Mouse (Mus musculus): ENCODE measurements around the gene Kcnb1.

Gene Kcnb1

GRCm38 (mm10) chr2:167081135-167081534 is 108.8 kb downstream of the Kcnb1 start:
- in situ Hi-C loops (cut with MboI, MseI) = no loop called here

- in situ Hi-C loops (cut with MboI, MseI) = no loop called here
These were observed 109.6 kb downstream of the Kcnb1 start for GRCm38 (mm10) chr2:167080387-167080786.

GRCm38 (mm10) chr2:167079535-167080257 is 110.3 kb downstream of the Kcnb1 start:
- in situ Hi-C loops (cut with MboI, MseI) = no loop called here

- in situ Hi-C loops (cut with MboI, MseI) = no loop called here
These were observed 110.9 kb downstream of the Kcnb1 start for GRCm38 (mm10) chr2:167078931-167079495.

GRCm38 (mm10) chr2:167078486-167078885 is 111.5 kb downstream of the Kcnb1 start:
- in situ Hi-C loops (cut with MboI, MseI) = no loop called here

- in situ Hi-C loops (cut with MboI, MseI) = no loop called here
These were observed 112.6 kb downstream of the Kcnb1 start for GRCm38 (mm10) chr2:167077199-167077962.

- in situ Hi-C loops (cut with MboI, MseI) = no loop called here
These were observed 113.2 kb downstream of the Kcnb1 start for GRCm38 (mm10) chr2:167076759-167077158.

GRCm38 (mm10) chr2:167076352-167076751 is 113.6 kb downstream of the Kcnb1 start:
- in situ Hi-C loops (cut with MboI, MseI) = no loop called here

GRCm38 (mm10) chr2:167074587-167074986 is 115.4 kb downstream of the Kcnb1 start:
- in situ Hi-C loops (cut with MboI, MseI) = loop anchor here (5.0 kb wide), 1 partner anchor 143 kb away; no protein-coding TSS in a partner anchor

- in situ Hi-C loops (cut with MboI, MseI) = loop anchor here (5.0 kb wide), 1 partner anchor 145 kb away; no protein-coding TSS in a partner anchor
These were observed 118.0 kb downstream of the Kcnb1 start for GRCm38 (mm10) chr2:167071641-167072601.

GRCm38 (mm10) chr2:167071266-167071640 is 118.7 kb downstream of the Kcnb1 start:
- in situ Hi-C loops (cut with MboI, MseI) = loop anchor here (5.0 kb wide), 1 partner anchor 146 kb away; no protein-coding TSS in a partner anchor

GRCm38 (mm10) chr2:167070341-167070740 is 119.6 kb downstream of the Kcnb1 start:
- in situ Hi-C loops (cut with MboI, MseI) = loop anchor here (5.0 kb wide), 1 partner anchor 147 kb away; no protein-coding TSS in a partner anchor

GRCm38 (mm10) chr2:167067575-167067974 is 122.4 kb downstream of the Kcnb1 start:
- in situ Hi-C loops (cut with MboI, MseI) = no loop called here

- in situ Hi-C loops (cut with MboI, MseI) = no loop called here
These were observed 123.1 kb downstream of the Kcnb1 start for GRCm38 (mm10) chr2:167066528-167067516.

GRCm38 (mm10) chr2:167066031-167066430 is 123.9 kb downstream of the Kcnb1 start:
- in situ Hi-C loops (cut with MboI, MseI) = no loop called here

GRCm38 (mm10) chr2:167064601-167065295 is 125.2 kb downstream of the Kcnb1 start:
- in situ Hi-C loops (cut with MboI, MseI) = loop anchor here (5.0 kb wide), 1 partner anchor 438 kb away; no protein-coding TSS in a partner anchor

- in situ Hi-C loops (cut with MboI, MseI) = loop anchor here (5.0 kb wide), 1 partner anchor 438 kb away; no protein-coding TSS in a partner anchor
These were observed 126.0 kb downstream of the Kcnb1 start for GRCm38 (mm10) chr2:167063906-167064496.
